Mouse (Mus musculus) B cell, adult 67 days (primary cell): ENCODE measurements around the gene Tex44. TPM values are rescaled to one million over a fixed set of nuclear protein-coding genes. Genes with fewer than 3 reads are reported as not detected.

Experiments
- total RNA-seq, 2 experiments: library from RNA; stranded (reverse); gene quantifications; 4 replicates each; pipeline ENCODE4 v1.2.4; 2023

The Tex44 gene
- total RNA-seq, result not detected

GRCm38 (mm10) chr1:86426128-86426527, at the start of gene Tex44, which contains the start of gene Nmur1:
Gene Tex44, plus strand, starts transcription at chr1:86426329.
Gene Nmur1, minus strand, starts transcription at chr1:86426228.

Other genes starting within 250 kb of the Tex44 start
- 10 to 100 TPM in 1 of 2 experiments, 1 to 10 TPM in 1; 7.9 to 10.5 TPM for gene B3gnt7, start 123.5 kb upstream of the Tex44 start, total RNA-seq
- 100 to 1,000 TPM; 464 to 528 TPM for gene Ncl, start 66.9 kb upstream of the Tex44 start, total RNA-seq
- gene Nmur1, start 101 bp upstream of the Tex44 start, total RNA-seq, result not detected
- 1,000 to 10,000 TPM; 1,576 to 1,757 TPM for gene Ptma, start 100.4 kb downstream of the Tex44 start, total RNA-seq
- gene Pde6d, start 156.3 kb downstream of the Tex44 start, total RNA-seq, result 10 to 100 TPM; 23.6 to 29.4 TPM
- gene Cops7b, start 156.6 kb downstream of the Tex44 start, total RNA-seq, result 10 to 100 TPM; 12.8 to 14.2 TPM
- gene Nppc, start 244.2 kb downstream of the Tex44 start, total RNA-seq, result not detected